Mouse (Mus musculus) hindbrain, postnatal 0 days (tissue): ENCODE measurements around the gene Birc7. TPM values are rescaled to one million over a fixed set of nuclear protein-coding genes. Genes with fewer than 3 reads are reported as not detected.
A peak's percentile ranks its signal among the peaks of the same experiment; 100 is the strongest.

Experiments
- ATAC-seq: fragments of 200-750 bp; cut with Nextera tagmentation; 2 replicates; pipeline ENCODE4 v1.8.0; 2017; ENCODE audit warnings: mild to moderate bottlenecking, moderate TSS enrichment, moderate library complexity
- DNase-seq: peaks from one replicate; pipeline ENCODE4 v3.0.0-alpha.2; 2015; ENCODE audit warnings: low spot score
- H3K27ac ChIP-seq: fragments of 300-500 bp; sonication (generic); 2 replicates; pipeline ENCODE4 v1.5.1; 2014; ENCODE audit warnings: mild to moderate bottlenecking
- H3K27me3 ChIP-seq: fragments of 300-500 bp; sonication (generic); 2 replicates; pipeline ENCODE4 v1.6.1; 2014; ENCODE audit warnings: low read length, mixed read lengths; ENCODE audit not compliant: insufficient read depth
- H3K36me3 ChIP-seq: fragments of 300-500 bp; sonication (generic); 2 replicates; pipeline ENCODE4 v1.6.1; 2014; ENCODE audit warnings: low read length, mixed read lengths; ENCODE audit not compliant: insufficient read depth
- H3K4me1 ChIP-seq: fragments of 300-500 bp; sonication (generic); 2 replicates; pipeline ENCODE4 v1.6.1; 2014; ENCODE audit warnings: antibody characterized with exemption, low read length, mixed read lengths; ENCODE audit not compliant: insufficient read depth
- H3K4me2 ChIP-seq: fragments of 300-500 bp; sonication (generic); 2 replicates; pipeline ENCODE4 v1.6.1; 2014; ENCODE audit warnings: low read depth, mild to moderate bottlenecking, low read length, moderate library complexity, mixed read lengths
- H3K4me3 ChIP-seq: fragments of 300-500 bp; sonication (generic); 2 replicates; pipeline ENCODE4 v1.5.1; 2014; ENCODE audit warnings: low read length
- H3K9ac ChIP-seq: fragments of 300-500 bp; sonication (generic); replicated peaks from 2 replicates; pipeline ENCODE4 v1.6.1; 2014; ENCODE audit warnings: mild to moderate bottlenecking, low read length, moderate library complexity, mixed read lengths
- H3K9me3 ChIP-seq: fragments of 300-500 bp; sonication (generic); 2 replicates; pipeline ENCODE4 v1.6.1; 2016; ENCODE audit warnings: low read length, mixed read lengths
- CTCF ChIP-seq: IDR thresholded peaks from 2 replicates; pipeline ENCODE4 v1.5.1; 2016; ENCODE audit warnings: antibody characterized with exemption, control low read depth, low read depth
- WGBS: fragments of 180-500 bp; shearing (Covaris S2); extraction: QIAGEN DNeasy Blood & Tissue Kit; methylation state at CpG from one replicate; pipeline ENCODE4 v1.1.7; 2014; 5-methylcytosine and 5-hydroxymethylcytosine counted together
- polyA plus RNA-seq: library from polyadenylated mRNA; unstranded; fragments of >200 nt; fragmentation: Nextera tagmentation; extraction: Ambion mirVana; gene quantifications from 2 replicates; pipeline ENCODE4 v1.2.1, GENCODE M21; 2015
- total RNA-seq: library from RNA; depleted of rRNA; stranded (reverse); fragments of >200 nt; gene quantifications from 2 replicates; pipeline ENCODE4 v1.2.3, GENCODE M21; 2014

The Birc7 gene
- total and polyA plus RNA-seq, 2 experiments from 2014 or later, result 0.40 TPM; not detected in 1

GRCm38 (mm10) chr2:180894029-180894623 lies 34.7 kb upstream of the Birc7 start:
- Histone ChIP-seq H3K36me3 (no peaks in the 10 kb centered on the region), H3K4me2 (peak overlapping the region; percentile 69), H3K4me1 (peaks cover 8% of the 10 kb centered on the region; the same call in 1 of the 2 replicates), H3K4me3 (peak overlapping the region; percentile 67), H3K27me3 (peaks cover 13% of the 10 kb centered on the region; the same call in 1 of the 2 replicates), H3K9me3 (no peaks in the 10 kb centered on the region), H3K9ac (peak overlapping the region; percentile 91), H3K27ac (peak overlapping the region; percentile 98)
- ATAC-seq, result peak; percentile 18
- TF ChIP-seq CTCF, result no peak
- WGBS, result under 1% methylated on average over 54 of the region's 57 CpGs
- peak; percentile 67 for DNase-seq

GRCm38 (mm10) chr2:180894734-180895133 lies 34.1 kb upstream of the Birc7 start:
- Histone ChIP-seq H3K27ac (peak overlapping the region; percentile 98), H3K4me2 (peak overlapping the region; percentile 69), H3K36me3 (no peaks in the 10 kb centered on the region), H3K9me3 (no peaks in the 10 kb centered on the region), H3K4me1 (peaks cover 7% of the 10 kb centered on the region; the same call in 1 of the 2 replicates), H3K9ac (peak overlapping the region; percentile 91), H3K4me3 (peak overlapping the region; percentile 67), H3K27me3 (peaks cover 13% of the 10 kb centered on the region; the same call in 1 of the 2 replicates)
- under 1% methylated on average over 13 of the region's 13 CpGs for WGBS
- TF ChIP-seq CTCF, result peak; percentile 94
- DNase-seq (peak; percentile 95), ATAC-seq (peak; percentile 64)

GRCm38 (mm10) chr2:180895321-180895720 lies 33.5 kb upstream of the Birc7 start:
- no peaks in the 10 kb centered on the region for H3K36me3 ChIP-seq
- no peaks in the 10 kb centered on the region for H3K9me3 ChIP-seq
- peak overlapping the region; percentile 67 for H3K4me3 ChIP-seq
- WGBS, result 40% methylated on average over 3 of the region's 3 CpGs
- no peak for TF ChIP-seq CTCF
- peak overlapping the region; percentile 69 for H3K4me2 ChIP-seq
- ATAC-seq (no peak), DNase-seq (no peak)
- peak overlapping the region; percentile 98 for H3K27ac ChIP-seq
- H3K9ac ChIP-seq, result peak overlapping the region; percentile 91; the same call in 1 of the 2 replicates
- H3K4me1 ChIP-seq, result 0 out of 2 replicates have a peak, but pooled peaks cover under 1% of the 10 kb centered on the region
- peaks cover 13% of the 10 kb centered on the region; the same call in 1 of the 2 replicates for H3K27me3 ChIP-seq

GRCm38 (mm10) chr2:180895837-180896525 lies 32.8 kb upstream of the Birc7 start:
- Histone ChIP-seq H3K27ac (peak overlapping the region; percentile 98), H3K4me2 (no peak overlapping the region), H3K9ac (peak overlapping the region; percentile 25), H3K4me1 (no peaks in the 10 kb centered on the region), H3K27me3 (peaks cover 8% of the 10 kb centered on the region; the same call in 1 of the 2 replicates), H3K36me3 (no peaks in the 10 kb centered on the region), H3K4me3 (no peak overlapping the region), H3K9me3 (no peaks in the 10 kb centered on the region)
- ATAC-seq (no peak), DNase-seq (no peak)
- 58% methylated on average over 11 of the region's 11 CpGs for WGBS
- no peak for TF ChIP-seq CTCF

- Histone ChIP-seq H3K4me1 (no peaks in the 10 kb centered on the region), H3K36me3 (no peaks in the 10 kb centered on the region), H3K4me2 (no peak overlapping the region), H3K27ac (peak overlapping the region; percentile 98), H3K9ac (no peak overlapping the region), H3K4me3 (no peak overlapping the region), H3K9me3 (no peaks in the 10 kb centered on the region), H3K27me3 (no peaks in the 10 kb centered on the region)
- whole genome bisulfite sequencing, result 50% methylated on average over 15 of the region's 15 CpGs
- no peak for TF ChIP-seq CTCF
- no peak for ATAC-seq
- DNase-seq, result peak; percentile 32
Observed at GRCm38 (mm10) chr2:180896819-180897625, 31.8 kb upstream of the Birc7 start.

- 57% methylated on average over 6 of the region's 6 CpGs for WGBS
- no peak for ATAC-seq
- Histone ChIP-seq H3K4me2 (no peak overlapping the region), H3K27ac (peak overlapping the region; percentile 43; the same call in 1 of the 2 replicates), H3K36me3 (0 out of 2 replicates have a peak, but pooled peaks cover under 1% of the 10 kb centered on the region), H3K9me3 (no peaks in the 10 kb centered on the region), H3K27me3 (no peaks in the 10 kb centered on the region), H3K9ac (no peak overlapping the region), H3K4me3 (no peak overlapping the region), H3K4me1 (no peaks in the 10 kb centered on the region)
- no peak for DNase-seq
- TF ChIP-seq CTCF, result no peak
Observed at GRCm38 (mm10) chr2:180897857-180898256, 31.0 kb upstream of the Birc7 start.
